Mouse (Mus musculus): ENCODE measurements around the gene Card11.

Card11 gene

DNA sequence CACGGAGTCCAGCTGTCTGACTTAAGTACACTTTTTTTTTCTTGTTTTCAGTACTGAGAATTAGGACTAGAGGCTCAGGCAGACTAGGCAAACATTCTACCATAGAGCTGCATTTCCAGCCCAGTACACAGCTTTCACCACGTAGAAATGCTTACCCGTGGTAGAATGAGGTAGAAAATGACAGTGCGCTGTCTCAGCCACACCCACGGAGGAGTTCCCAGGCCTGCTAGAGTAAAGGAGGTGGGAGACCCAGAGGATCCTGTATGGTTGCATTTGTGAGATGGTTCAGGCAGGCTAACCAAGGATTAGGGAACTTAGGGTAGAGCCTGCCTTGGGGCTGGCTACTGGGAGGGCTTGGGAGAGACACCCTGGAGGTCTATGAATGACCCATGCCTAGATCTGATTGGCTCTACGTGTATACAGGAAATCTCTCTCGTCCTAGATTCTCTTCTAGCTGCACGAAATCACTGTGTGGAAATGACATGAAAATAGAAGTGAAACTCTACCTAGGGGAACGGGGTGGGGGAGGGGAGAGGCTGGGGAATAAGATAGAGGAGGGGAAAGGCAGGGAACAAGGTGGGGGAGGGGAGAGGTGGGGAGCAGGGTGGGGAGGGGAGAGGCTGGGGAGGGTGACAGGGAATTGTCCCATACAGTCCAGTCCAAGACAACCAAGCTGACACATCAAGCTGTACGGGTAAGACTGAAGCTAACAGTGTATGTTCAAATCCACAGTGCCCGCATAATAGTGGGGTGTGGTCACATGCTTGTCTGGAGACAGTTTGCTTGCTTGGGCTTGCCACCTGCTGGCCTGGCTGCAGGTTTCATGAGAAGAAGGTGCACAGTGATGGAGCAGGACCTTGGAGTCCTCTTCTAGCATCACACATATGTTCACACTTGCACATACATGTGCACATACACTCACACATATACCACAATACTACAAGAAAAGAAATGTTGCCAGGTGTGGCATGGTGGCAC lies 8.0 kb downstream of the Card11 start:
- DNase-seq (ENCODE audit: inconsistent ontology term): no peak

DNA sequence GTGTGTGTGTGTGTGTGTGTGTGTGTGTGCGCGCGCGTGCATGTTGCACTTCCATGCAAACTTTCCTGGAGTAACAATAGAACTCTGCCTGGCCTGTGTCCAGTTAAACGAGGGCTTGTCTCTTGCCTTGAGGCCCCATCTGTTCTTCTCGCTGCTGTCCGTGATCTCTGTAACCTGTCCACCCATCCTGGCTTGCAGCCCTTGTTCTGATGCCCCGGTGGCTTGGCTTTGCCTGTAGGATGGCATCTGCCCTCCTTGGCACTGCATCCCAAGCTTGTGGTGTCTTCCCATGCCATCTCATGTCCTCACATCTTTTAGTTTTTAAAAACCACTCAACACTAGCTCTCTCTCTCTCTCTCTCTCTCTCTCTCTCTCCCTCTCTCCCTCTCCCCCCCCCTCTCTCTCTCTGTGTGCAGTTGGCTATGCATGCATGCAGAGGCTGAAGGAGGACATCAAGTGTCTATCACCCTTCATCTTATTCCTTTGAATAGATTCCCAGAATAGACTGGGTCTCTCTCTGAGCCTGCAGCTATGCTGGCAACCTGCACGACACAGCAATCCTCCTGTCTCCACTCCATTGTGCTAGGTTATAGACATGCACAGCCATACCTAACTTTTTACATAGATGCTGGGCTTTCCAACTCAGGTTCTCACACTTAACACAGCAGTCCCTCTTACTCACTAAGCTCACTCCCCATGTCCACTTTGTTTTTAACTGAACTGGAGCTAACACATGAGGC lies 14.9 kb downstream of the Card11 start:
- no peak for DNase-seq (ENCODE audit: inconsistent ontology term)

- DNase-seq (ENCODE audit: inconsistent ontology term): no peak
These were observed 19.0 kb downstream of the Card11 start for GRCm38 (mm10) chr5:140981370-140981805.

GRCm38 (mm10) chr5:140980783-140981182 lies 19.6 kb downstream of the Card11 start:
- no peak for DNase-seq (ENCODE audit: inconsistent ontology term)

DNA sequence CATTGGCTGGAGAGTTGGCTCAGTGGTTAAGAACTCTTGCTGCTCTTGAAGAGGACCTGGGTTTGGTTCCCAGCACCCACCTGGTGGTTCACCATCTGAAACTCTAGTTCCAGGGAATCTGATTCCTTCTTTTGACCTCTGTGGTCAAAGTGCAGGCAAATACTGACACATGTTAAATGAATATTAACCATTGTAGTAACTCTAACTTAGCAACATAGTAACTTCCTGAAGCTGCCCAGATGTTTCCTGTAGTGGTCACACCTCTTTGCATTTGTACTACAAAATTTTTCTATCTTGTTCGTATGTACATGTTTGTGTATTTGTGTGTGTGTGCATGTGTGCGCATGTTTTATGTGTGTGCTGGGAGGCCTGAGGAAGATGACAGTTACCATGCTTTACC lies 20.3 kb downstream of the Card11 start:
- DNase-seq (ENCODE audit: inconsistent ontology term): no peak

- peak; percentile 9 for DNase-seq (ENCODE audit: inconsistent ontology term)
These were observed 37.4 kb downstream of the Card11 start for GRCm38 (mm10) chr5:140962945-140963344.

GRCm38 (mm10) chr5:140960732-140961131 lies 39.6 kb downstream of the Card11 start:
- DNase-seq (ENCODE audit: inconsistent ontology term): no peak

DNA sequence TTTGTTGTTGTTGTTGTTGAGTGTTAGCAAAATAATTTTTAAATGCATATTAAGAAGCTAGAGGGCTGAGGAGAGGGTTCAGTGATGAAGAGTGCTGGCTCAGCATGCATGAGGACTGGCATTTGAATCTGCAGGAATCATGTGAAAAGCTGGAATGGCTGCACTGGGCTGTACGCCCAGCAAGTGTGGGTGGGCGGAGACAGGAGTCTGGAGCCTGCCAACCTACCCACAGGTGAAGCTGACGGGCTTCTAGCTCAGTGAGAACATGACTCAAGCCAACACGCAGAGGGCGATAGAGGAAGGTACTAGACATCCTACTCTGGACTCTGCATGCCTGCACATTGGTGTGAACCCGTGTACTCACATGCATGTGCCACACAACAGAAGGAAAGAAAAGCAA lies 41.2 kb downstream of the Card11 start:
- no peak for DNase-seq (ENCODE audit: inconsistent ontology term)

DNA sequence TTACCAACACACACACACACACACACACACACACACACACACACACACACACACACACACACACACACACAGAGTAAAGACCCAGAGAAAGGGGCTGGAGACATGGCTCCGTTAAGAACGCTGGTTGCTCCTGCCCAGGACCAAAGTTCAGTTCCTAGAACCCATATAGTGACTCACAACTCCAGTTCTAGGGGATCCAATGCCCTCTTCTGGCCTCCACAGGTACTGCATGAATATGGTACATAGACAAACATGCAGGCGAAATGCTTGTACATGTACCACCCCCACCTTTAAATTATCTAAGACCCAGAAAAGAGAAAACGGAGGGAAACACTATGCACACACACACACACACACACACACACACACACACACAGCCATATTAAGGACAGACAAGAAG lies 43.3 kb downstream of the Card11 start:
- DNase-seq (ENCODE audit: inconsistent ontology term): no peak

- no peak for DNase-seq (ENCODE audit: inconsistent ontology term)
These were observed 44.7 kb downstream of the Card11 start for GRCm38 (mm10) chr5:140955666-140956065.

DNA sequence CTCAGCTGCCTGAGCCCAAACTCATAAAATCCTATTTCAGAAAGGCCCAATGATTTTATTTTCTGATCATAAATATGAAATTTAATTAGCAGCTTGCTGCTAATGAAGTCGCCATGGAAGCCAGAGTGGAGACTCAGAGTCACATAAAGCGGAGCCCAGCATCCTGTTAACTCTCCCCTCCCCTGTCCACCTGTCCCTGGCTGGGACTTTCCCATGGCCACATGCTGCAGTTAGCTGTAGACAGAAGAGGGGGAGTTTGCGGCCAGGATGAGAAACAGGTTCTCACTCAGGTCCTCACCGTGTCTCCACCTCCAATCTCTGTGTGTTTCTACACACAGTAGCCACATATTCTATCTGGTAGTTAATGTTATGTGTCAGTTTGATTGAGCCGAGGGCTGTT lies 48.6 kb downstream of the Card11 start:
- DNase-seq (ENCODE audit: inconsistent ontology term): no peak

DNA sequence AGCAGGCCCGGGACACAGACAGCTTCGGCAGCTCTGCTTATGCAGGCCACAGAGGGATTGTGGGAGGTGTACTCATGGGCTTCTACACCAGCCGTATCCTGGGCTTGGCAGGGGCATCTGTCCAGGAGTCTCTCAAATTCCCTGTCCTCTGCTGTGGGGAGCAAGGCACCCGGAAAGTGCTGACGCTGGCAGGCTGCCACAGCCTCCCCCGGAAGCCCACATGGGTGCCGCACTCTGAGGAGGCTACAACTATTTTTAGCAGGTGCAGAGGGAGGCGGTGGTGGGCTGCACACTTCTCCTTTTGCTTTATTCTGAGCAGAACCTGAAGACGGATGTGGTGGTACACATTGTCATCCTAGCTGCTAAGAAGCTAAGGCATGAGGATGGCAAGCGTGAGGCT lies 52.4 kb downstream of the Card11 start:
- DNase-seq (ENCODE audit: inconsistent ontology term): no peak

DNA sequence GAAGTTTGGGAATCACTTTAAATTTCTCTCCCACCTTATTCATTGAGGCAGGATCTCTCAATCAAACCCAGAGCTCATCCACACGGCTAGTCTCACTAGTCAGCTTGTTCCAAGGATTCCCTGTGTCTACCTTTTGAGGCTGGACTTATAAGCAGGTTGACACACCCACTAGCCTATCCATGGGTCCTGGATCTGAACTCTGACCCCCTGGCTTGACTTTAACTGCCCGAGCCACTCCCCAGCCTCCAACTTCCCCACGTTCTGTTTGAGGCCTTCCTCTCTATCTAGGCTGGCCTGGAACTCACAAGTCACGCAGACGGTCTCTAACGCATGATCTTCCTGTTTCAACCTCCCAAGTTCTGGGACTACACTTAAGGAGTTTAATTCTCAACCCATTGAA lies 54.3 kb downstream of the Card11 start:
- DNase-seq (ENCODE audit: inconsistent ontology term): no peak

DNA sequence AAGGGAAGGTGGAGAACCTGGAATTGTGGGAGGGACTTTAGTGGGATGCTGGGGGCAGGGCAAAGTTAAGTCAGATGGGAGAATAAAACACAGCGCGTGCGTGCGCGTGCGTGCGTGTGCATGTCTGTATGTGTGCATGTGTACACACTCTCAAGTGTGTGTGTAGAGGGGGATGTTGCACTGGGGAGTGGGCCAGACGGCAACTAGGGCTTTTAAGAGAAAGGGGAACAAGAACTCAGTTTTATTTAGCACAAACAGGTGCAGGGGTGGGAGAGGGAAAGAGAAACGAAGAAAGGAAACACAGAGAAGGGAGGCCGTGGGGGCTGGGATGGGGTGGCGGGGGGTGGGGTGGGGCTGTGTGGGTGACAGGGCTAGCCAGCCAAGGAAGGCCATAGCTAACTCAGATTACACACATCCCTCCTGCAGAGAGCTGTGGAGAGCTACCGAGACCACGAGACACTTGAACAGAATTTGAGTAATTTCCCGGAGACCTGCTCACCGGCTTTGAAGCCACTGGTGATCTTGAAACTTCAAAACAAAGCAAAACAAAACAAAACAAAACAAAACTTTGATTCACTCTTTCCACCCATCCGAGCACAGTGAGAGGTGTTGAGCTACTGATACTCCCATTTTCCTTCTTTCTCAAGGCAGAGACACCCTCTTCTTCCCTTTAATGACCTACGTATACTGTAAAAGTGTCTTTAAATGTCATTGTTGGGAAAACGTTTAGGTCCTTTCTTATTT lies 55.8 kb downstream of the Card11 start:
- no peak for DNase-seq (ENCODE audit: inconsistent ontology term)

DNA sequence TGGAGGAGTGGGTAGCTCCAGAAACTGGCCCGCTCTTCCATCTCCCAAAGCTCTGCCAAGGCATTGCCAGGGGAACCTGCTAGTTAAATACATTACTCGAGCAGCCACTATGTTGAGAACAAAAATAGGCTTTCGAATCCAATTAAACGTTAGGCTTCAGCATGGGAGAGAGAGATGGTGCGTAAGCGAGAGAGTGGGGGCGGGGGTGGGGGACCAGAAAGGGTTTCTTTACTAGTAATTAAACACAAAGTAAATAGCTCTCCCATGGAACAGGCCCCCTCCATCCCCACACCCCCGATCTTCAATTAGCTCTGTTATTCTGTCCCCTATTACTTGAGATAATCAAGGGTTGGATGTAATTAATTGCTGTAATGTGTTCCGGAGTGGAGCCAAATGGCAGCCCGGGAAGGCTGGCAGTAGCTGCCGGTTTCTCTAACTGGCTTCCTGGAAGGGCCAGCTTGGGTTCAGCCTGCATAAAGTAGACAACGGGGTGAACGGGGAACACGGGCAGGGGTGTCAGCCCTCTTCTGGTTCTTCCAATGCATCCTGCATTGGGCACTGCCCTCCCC lies 59.4 kb downstream of the Card11 start:
- peak; percentile 64 for DNase-seq (ENCODE audit: inconsistent ontology term)

- peak; percentile 67 for DNase-seq (ENCODE audit: inconsistent ontology term)
These were observed 60.0 kb downstream of the Card11 start for GRCm38 (mm10) chr5:140940257-140940922.

- no peak for DNase-seq (ENCODE audit: inconsistent ontology term)
These were observed 63.6 kb downstream of the Card11 start for GRCm38 (mm10) chr5:140936816-140937215.

DNA sequence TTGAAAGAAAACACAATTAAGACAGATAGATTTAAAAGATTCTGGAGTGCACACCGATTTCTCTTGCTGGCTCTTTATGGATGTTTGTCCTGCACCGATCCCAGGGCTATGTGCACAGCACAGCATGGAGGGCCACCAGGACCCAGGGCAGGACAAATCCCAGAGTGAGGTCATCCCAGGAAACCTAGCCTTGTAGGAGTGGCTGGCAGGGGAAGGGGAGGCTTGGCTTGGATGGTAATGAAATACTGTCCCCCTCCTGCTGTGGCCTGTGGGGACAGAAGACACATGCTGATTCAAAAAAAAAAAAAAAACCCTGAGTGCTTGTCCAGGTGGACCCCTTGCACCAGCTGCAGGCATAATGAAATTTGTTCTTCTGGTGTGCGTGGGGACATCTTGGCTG lies 64.5 kb downstream of the Card11 start:
- DNase-seq (ENCODE audit: inconsistent ontology term): no peak

GRCm38 (mm10) chr5:140934639-140935315 lies 65.6 kb downstream of the Card11 start:
- no peak for DNase-seq (ENCODE audit: inconsistent ontology term)

DNA sequence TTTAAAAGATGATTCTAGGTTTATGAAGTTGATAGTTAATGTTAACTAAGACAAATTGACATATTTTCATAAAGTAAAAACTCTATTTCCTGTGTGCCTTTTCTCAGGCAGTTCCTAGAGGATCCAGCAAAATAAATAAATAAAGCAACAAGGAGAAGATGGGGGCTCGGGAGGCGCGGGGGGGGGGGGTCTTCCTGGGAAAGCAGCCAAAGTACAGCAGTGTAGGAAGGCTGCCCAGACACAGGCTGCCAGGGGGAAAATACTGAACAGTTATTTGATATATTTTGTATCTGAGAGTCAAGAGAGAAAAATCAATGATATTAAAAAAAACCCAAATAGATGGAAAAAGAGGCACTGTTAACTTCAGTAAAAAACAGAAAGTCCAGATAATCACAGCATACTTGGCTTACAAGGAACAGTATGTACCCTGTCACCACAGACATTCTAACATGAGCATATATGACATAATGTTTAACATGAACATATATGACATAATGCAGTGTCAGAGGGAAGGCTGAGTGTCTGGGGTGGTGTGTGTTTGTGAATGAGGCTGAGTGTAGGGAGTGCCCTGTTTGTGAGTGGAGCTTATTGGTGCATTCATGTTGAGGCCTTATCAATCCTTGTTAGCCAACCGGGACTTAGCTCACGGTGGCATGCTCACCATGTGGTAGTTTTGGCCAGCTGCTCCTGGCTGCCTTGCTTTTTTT lies 68.7 kb downstream of the Card11 start:
- DNase-seq (ENCODE audit: inconsistent ontology term): no peak

All from Muller cell, postnatal 12 days (primary cell).